Comparison of ENCODE assay signal across 9 mouse cellular contexts in the genomic region with DNA sequence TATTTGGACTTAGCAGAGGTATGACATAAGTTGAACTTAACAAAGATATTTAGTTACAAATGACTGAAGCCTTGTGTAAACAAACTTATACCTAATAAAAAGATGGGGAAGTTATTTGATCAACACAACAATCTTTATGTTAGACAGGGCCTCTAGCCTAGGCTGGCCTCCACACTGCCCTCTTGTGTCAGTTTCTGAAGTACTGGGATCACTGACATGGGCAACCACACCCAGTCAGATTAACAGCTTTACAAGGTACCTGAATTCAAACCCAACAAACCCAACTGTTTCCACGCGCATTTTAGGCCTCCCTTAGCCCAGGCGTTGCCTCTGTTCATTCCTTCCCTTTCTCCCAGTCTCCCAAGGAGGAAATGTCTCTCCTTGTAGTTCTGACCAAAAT. TPM values are rescaled to one million over a fixed set of nuclear protein-coding genes. Genes with fewer than 3 reads are reported as not detected.
DNase-seq lines count a peak whose midpoint lies in the region; TF ChIP-seq lines count a peak whose summit lies in the region.
"Had no signal": no experiment of that assay in that cellular context is flagged by ENCODE, and none has a peak within 500 bp of the region (broad histone marks: within the 10 kb centered on the region; RNA-seq: fewer than 3 reads in every experiment).

No protein-coding gene starts in this region.

- DNase-seq in kidney, adult 9 months: peak; percentile 34
- DNase-seq in kidney, adult 8-10 months: no peak
- DNase-seq in ES-CJ7 (ENCODE audit: low read depth, low spot score): peak; percentile 84
- peak; percentile 7 for DNase-seq in lung, postnatal 25 days (ENCODE audit: low spot score)
- no peak for DNase-seq in cerebellum, adult 11-12 months
- no peak for DNase-seq in cerebellum, postnatal 4 days (ENCODE audit: low spot score in 2 of 2)

- H3K4me1 ChIP-seq in bone marrow macrophage, adult 2 months (ENCODE audit: control insufficient read depth, insufficient read depth, low read length): no peaks in the 10 kb centered on the region
- H3K4me1 ChIP-seq: embryonic facial prominence, embryonic 12.5 days had no signal

- 0 out of 2 replicates have a peak, but pooled peaks have one; percentile 19 for TF ChIP-seq CTCF in bone marrow macrophage, adult 2 months (IDR thresholded peaks at IDR 0.05; ENCODE audit: low read depth, low read length)

- H3K4me3 ChIP-seq in bone marrow macrophage, adult 2 months (ENCODE audit: insufficient read depth, low read length): no peak overlapping the region
- H3K4me3 ChIP-seq: embryonic facial prominence, embryonic 12.5 days; lung, embryonic 15.5 days had no signal

- H3K27ac ChIP-seq in bone marrow macrophage, adult 2 months (ENCODE audit: insufficient read depth, low read depth, low read length): no peak overlapping the region
- H3K27ac ChIP-seq: embryonic facial prominence, embryonic 12.5 days; lung, embryonic 15.5 days had no signal

- TF ChIP-seq POLR2A in bone marrow macrophage, adult 2 months (IDR thresholded peaks at IDR 0.05; ENCODE audit: borderline replicate concordance, low read depth, low read length): no peak

RNA-seq across cellular contexts. Expression of gene 4921524J17Rik, which starts 28.7 kb away (rescaled TPM):
- polyA plus RNA-seq in bone marrow macrophage, adult 2 months (2012; ENCODE audit: insufficient read depth, insufficient read length, missing spikeins): 28.9 and 31.0 TPM in 2 replicates

RNA-seq across cellular contexts. Expression of gene Gpt2, which starts 31.0 kb away (rescaled TPM):
- polyA plus RNA-seq in bone marrow macrophage, adult 2 months (2012; ENCODE audit: insufficient read depth, insufficient read length, missing spikeins): 6.1 and 7.4 TPM in 2 replicates

Comparison
In these comparisons a context has a peak if more than half of its experiments do, and no peak if none do; other contexts are left out.
1. DNase-seq: peak in kidney, adult 9 months (single experiment), ES-CJ7 (single experiment) and lung, postnatal 25 days (single experiment); none in kidney, adult 8-10 months (0 of 2), cerebellum, adult 11-12 months (single experiment) and cerebellum, postnatal 4 days (0 of 2).